Mouse (Mus musculus) heart, adult 2 months (tissue): ENCODE results near the gene 4931428F04Rik. TPM values are rescaled to one million over a fixed set of nuclear protein-coding genes. Genes with fewer than 3 reads are reported as not detected.

ENCODE experiments used
- DNase-seq, 2 experiments: peaks; one replicate each; pipeline ENCODE4 v3.0.0; 2021
- H3K27ac ChIP-seq: fragments of 200-600 bp; 2 replicates; pipeline ENCODE4 v1.8.1; 2022
- H3K27me3 ChIP-seq: fragments of 200-500 bp; 2 replicates; pipeline ENCODE4 v1.6.1; 2012; ENCODE audit warnings: mild to moderate bottlenecking, low read length, inconsistent platforms, mixed read lengths; ENCODE audit not compliant: control insufficient read depth, insufficient read depth
- H3K36me3 ChIP-seq: fragments of 200-500 bp; 2 replicates; pipeline ENCODE4 v1.6.1; 2012; ENCODE audit warnings: low read length, inconsistent platforms; ENCODE audit not compliant: control insufficient read depth, insufficient read depth
- H3K4me1 ChIP-seq: fragments of 200-500 bp; 2 replicates; pipeline ENCODE4 v1.6.1; 2011; ENCODE audit warnings: low read length; ENCODE audit not compliant: control insufficient read depth, insufficient read depth
- H3K4me3 ChIP-seq: fragments of 200-600 bp; 2 replicates; pipeline ENCODE4 v1.8.1; 2022
- H3K79me2 ChIP-seq: fragments of 200-500 bp; replicated peaks from 2 replicates; pipeline ENCODE4 v1.6.1; 2012; ENCODE audit warnings: mild to moderate bottlenecking, inconsistent platforms, low read length, moderate library complexity, mixed read lengths; ENCODE audit not compliant: control insufficient read depth, insufficient read depth
- H3K9ac ChIP-seq: fragments of 200-500 bp; 2 replicates; pipeline ENCODE4 v1.6.1; 2012; ENCODE audit warnings: low read depth, mild to moderate bottlenecking, control low read depth, inconsistent platforms, low read length, mixed read lengths
- CTCF ChIP-seq: fragments of 200-600 bp; IDR thresholded peaks from 2 replicates; pipeline ENCODE4 v1.8.1; 2022; ENCODE audit warnings: antibody characterized with exemption, mild to moderate bottlenecking, moderate library complexity
- EP300 ChIP-seq: fragments of 200-500 bp; IDR thresholded peaks from 2 replicates; pipeline ENCODE4 v1.6.1; 2011; ENCODE audit warnings: low read depth, low read length, control low read depth; ENCODE audit not compliant: insufficient read depth
- POLR2A ChIP-seq: fragments of 200-500 bp; IDR thresholded peaks from 2 replicates; pipeline ENCODE4 v1.6.1; 2011; ENCODE audit warnings: mild to moderate bottlenecking, low read depth, low read length, control low read depth; ENCODE audit not compliant: insufficient read depth
- WGBS: fragments of 180-500 bp; shearing (Covaris S2); methylation state at CpG from one replicate; pipeline ENCODE4 v1.1.7; 2018; 5-methylcytosine and 5-hydroxymethylcytosine counted together
- intact Hi-C: fragments of 180-260 bp; cut with DNase I; formaldehyde crosslinking; loops from one replicate; pipeline ENCODE4 v1.15.1; 2025
- polyA plus RNA-seq: library from polyadenylated mRNA; depleted of rRNA; stranded (reverse); fragments of >200 nt; gene quantifications from 2 replicates; pipeline ENCODE4 v1.2.3, GENCODE M21; 2012
- total RNA-seq, 2 experiments: library from RNA; stranded (reverse); gene quantifications; 2 replicates each; pipeline ENCODE4 v1.2.3; 2021

4931428F04Rik gene
- total and polyA plus RNA-seq, 3 experiments, result 1.1 to 2.1 (median 1.2) TPM

GRCm38 (mm10) chr8:105330325-105330724, 40.7 kb upstream of the 4931428F04Rik start:
- H3K9ac ChIP-seq, result no peak overlapping the region
- peaks cover 8% of the 10 kb centered on the region for H3K4me1 ChIP-seq
- H3K79me2 ChIP-seq, result no peaks in the 10 kb centered on the region
- intact Hi-C loops, result no loop called here
- H3K27ac ChIP-seq, result no peak overlapping the region
- H3K4me3 ChIP-seq, result no peak overlapping the region
- H3K27me3 ChIP-seq, result no peaks in the 10 kb centered on the region
- no peaks in the 10 kb centered on the region for H3K36me3 ChIP-seq
- 93% methylated on average over 12 of the region's 12 CpGs for WGBS
- no peak for DNase-seq
- TF ChIP-seq CTCF, result no peak
- TF ChIP-seq POLR2A, result no peak
- TF ChIP-seq EP300, result no peak

- intact Hi-C loops, result loop anchor here (1.0 to 2.0 kb wide), 2 partner anchors 20 to 30 kb away; partner anchors contain the start of genes E2f4 and Fhod1
- peak overlapping the region; percentile 63 for H3K9ac ChIP-seq
- no peaks in the 10 kb centered on the region for H3K27me3 ChIP-seq
- H3K4me3 ChIP-seq, result peak overlapping the region; percentile 90
- H3K79me2 ChIP-seq, result no peaks in the 10 kb centered on the region
- H3K36me3 ChIP-seq, result no peaks in the 10 kb centered on the region
- peak overlapping the region; percentile 93 for H3K27ac ChIP-seq
- no peak for TF ChIP-seq CTCF
- TF ChIP-seq POLR2A, result no peak
- TF ChIP-seq EP300, result no peak
- H3K4me1 ChIP-seq, result peaks cover 8% of the 10 kb centered on the region
- DNase-seq, result no peak
- WGBS, result 21% methylated on average over 6 of the region's 6 CpGs
These were observed 37.3 kb upstream of the 4931428F04Rik start for GRCm38 (mm10) chr8:105326968-105327367.

GRCm38 (mm10) chr8:105326141-105326672, 36.5 kb upstream of the 4931428F04Rik start, which contains the start of the genes Lrrc29 and Tmem208:
Gene Lrrc29 (minus strand): TSS chr8:105326278.
Gene Tmem208 (plus strand): TSS chr8:105326354.
- DNase-seq, result peak; percentile 96 to 98
- peak within 1 kb of the TSS; percentile 93 for H3K27ac ChIP-seq
- no peaks in the 10 kb centered on the region for H3K79me2 ChIP-seq
- peak within 1 kb of the TSS; percentile 90 for H3K4me3 ChIP-seq
- TF ChIP-seq EP300, result peak; percentile 62
- peak; percentile 95 for TF ChIP-seq POLR2A
- peak; percentile 62 for TF ChIP-seq CTCF
- intact Hi-C loops, result loop anchor here (1.0 to 2.0 kb wide), 2 partner anchors 21 to 29 kb away; partner anchors contain the start of genes E2f4 and Fhod1
- WGBS, result 1% methylated on average over 36 of the region's 36 CpGs
- H3K27me3 ChIP-seq, result no peaks in the 10 kb centered on the region
- H3K36me3 ChIP-seq, result no peaks in the 10 kb centered on the region
- peak within 1 kb of the TSS; percentile 77 for H3K9ac ChIP-seq
- peaks cover 8% of the 10 kb centered on the region for H3K4me1 ChIP-seq

- Histone ChIP-seq H3K36me3 (no peaks in the 10 kb centered on the region), H3K9ac (peak overlapping the region; percentile 77), H3K4me1 (peaks cover 8% of the 10 kb centered on the region), H3K27ac (peak overlapping the region; percentile 93), H3K4me3 (peak overlapping the region; percentile 90), H3K27me3 (no peaks in the 10 kb centered on the region), H3K79me2 (no peaks in the 10 kb centered on the region)
- TF ChIP-seq POLR2A (no peak), EP300 (no peak), CTCF (no peak)
- DNase-seq, result no peak
- WGBS, result 1% methylated on average over 12 of the region's 12 CpGs
- intact Hi-C loops, result loop anchor here (1.0 to 2.0 kb wide), 2 partner anchors 21 to 28 kb away; partner anchors contain the start of genes E2f4 and Fhod1
These were observed 36.0 kb upstream of the 4931428F04Rik start for GRCm38 (mm10) chr8:105325641-105326093.

- no peaks in the 10 kb centered on the region for H3K36me3 ChIP-seq
- peaks cover 8% of the 10 kb centered on the region for H3K4me1 ChIP-seq
- DNase-seq, result no peak
- H3K4me3 ChIP-seq, result no peak overlapping the region
- H3K27ac ChIP-seq, result no peak overlapping the region
- intact Hi-C loops, result no loop called here
- H3K27me3 ChIP-seq, result no peaks in the 10 kb centered on the region
- no peak for TF ChIP-seq CTCF
- no peak for TF ChIP-seq POLR2A
- no peak for TF ChIP-seq EP300
- no peaks in the 10 kb centered on the region for H3K79me2 ChIP-seq
- H3K9ac ChIP-seq, result no peak overlapping the region
- WGBS, result 71% methylated on average over 4 of the region's 4 CpGs
These were observed 33.5 kb upstream of the 4931428F04Rik start for GRCm38 (mm10) chr8:105323183-105323582.

GRCm38 (mm10) chr8:105318662-105319190, 29.1 kb upstream of the 4931428F04Rik start:
- no peaks in the 10 kb centered on the region for H3K36me3 ChIP-seq
- intact Hi-C loops, result no loop called here

More at GRCm38 (mm10) chr8:105318662-105319190, 29.1 kb upstream of the 4931428F04Rik start:
- Histone ChIP-seq H3K4me1 (peaks cover 1% of the 10 kb centered on the region; the same call in 1 of the 2 replicates), H3K27ac (no peak overlapping the region), H3K27me3 (no peaks in the 10 kb centered on the region), H3K9ac (no peak overlapping the region), H3K4me3 (no peak overlapping the region), H3K79me2 (no peaks in the 10 kb centered on the region)
- no peak for TF ChIP-seq CTCF
- no peak for TF ChIP-seq EP300
- TF ChIP-seq POLR2A, result no peak
- 85% methylated on average over 11 of the region's 11 CpGs for WGBS
- no peak for DNase-seq
